Mouse (Mus musculus): Measurements from ENCODE around the gene Atp5mpl.

Atp5mpl gene

DNA sequence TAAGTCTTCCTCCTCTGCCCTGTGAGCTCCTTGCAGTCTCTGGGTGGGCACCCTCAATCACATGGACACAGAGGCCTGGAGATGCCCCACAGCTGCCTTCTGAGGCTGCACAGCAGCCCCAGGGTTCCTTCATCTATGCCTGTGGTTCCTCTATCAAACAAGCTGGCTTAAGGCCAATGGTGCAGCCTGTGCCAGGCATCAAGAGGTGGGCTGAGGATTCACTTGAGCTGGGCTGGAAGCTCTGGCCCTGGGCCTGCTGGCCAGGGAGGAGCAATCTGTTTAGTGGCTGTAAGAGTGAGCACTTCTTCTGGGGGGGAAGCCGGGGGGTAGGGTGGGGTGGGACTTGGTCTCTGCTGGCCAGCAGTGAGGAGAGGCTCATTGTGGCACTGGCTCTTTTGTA lies 39.4 kb downstream of the Atp5mpl start:
- in situ Hi-C loops (cut with MboI; ENCODE audit: low pct_unique_long_range_greater_than_20kb in 1 of 2, low sequenced_read_pairs in 2 of 2, unreplicated experiment in 1 of 2) = no loop called here

DNA sequence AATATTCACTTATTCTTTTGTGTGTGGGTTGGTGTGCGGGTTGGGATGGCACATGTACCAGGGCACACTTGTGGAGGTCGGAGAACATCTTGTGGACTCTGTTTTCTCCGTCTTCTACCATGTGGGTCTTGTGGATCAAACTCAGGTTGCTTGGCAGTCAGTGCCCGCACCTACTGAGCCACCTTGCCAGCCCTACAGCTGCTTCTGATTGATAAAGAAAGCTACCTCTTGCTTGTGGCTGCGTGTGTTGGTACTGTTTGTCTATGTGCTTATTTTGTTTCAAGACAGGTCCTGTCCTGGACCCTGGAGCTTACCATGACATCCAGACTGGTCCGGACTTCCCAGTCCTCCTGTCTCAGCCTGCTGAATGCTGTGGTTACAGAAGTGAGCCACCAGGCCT lies 43.7 kb downstream of the Atp5mpl start:
- in situ Hi-C loops (cut with MboI; ENCODE audit: low pct_unique_long_range_greater_than_20kb in 1 of 2, low sequenced_read_pairs in 2 of 2, unreplicated experiment in 1 of 2) = no loop called here

DNA sequence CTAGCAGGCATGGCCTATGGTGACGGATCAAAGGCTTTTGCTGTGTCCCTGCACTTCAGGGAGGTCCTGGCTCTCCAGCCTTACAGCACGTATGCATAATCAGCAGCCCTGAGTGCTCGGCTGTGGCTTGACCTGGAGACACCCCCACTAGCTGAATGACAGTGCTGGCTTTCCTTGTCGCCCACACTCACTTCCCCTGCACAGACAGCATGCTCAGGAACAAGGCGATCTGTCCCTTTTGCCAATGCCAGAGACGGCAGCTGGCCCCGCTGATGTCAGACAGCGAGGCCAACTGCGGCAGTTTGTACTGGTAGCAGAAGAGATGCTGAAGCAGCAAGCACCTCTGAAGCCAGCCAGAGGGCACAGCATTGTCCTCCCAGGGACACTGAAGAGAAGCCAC lies 46.7 kb downstream of the Atp5mpl start:
- in situ Hi-C loops (cut with MboI; ENCODE audit: low pct_unique_long_range_greater_than_20kb in 1 of 2, low sequenced_read_pairs in 2 of 2, unreplicated experiment in 1 of 2) = no loop called here

DNA sequence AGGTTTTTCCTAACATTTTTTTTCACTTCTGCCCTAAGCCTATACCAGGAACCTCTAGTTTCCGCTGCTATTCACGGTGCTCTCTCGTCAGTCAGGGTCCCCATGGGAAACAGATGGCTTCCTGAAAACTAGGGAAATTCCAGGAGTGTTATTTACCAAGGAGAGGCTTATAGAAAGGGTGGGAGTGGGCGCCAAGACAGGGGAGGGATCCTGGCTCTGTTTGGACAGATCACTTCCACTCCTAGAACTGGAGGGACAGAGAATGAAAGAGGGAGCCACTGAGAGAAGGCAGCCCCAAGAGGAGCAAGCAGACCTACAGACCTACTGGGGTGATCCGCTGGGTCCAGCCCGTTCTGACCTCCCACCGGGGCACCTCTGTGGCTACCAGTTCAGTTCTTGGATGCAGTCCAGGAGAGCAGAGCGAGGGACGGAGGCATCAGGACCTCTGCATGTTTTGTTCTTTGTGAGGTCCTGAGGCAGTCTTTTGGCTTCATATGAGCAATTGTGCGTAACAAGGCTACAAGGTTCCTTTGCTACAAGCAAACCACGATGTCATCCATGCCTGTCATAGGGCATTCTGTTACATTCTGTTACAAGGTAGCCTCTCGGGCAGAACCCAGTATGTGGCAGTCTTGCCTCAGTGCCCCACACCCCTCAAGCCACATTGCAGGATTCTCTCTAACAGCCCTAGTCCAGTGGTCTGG lies 50.1 kb downstream of the Atp5mpl start:
- in situ Hi-C loops (cut with MboI; ENCODE audit: low pct_unique_long_range_greater_than_20kb in 1 of 2, low sequenced_read_pairs in 2 of 2, unreplicated experiment in 1 of 2) = no loop called here

DNA sequence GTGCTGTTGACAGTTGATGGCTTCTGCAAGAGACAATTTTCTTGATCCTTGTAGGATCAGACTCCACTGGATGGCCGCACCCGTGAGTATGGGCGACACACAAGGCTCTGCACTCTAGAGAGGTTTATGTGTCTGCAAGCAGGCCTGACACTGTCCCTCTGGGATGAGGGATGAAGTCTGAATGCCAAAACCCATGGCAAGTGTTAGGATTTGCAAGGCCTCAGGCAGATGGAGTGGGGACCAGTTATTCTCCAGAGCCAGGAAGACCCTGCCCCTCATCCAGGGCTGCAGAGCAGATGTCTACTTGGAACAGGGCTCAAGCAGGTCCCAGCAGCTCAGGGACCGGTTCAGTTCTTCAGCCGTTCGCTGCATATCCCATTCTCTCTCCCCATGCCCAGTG lies 51.0 kb downstream of the Atp5mpl start:
- in situ Hi-C loops (cut with MboI; ENCODE audit: low pct_unique_long_range_greater_than_20kb in 1 of 2, low sequenced_read_pairs in 2 of 2, unreplicated experiment in 1 of 2) = no loop called here

DNA sequence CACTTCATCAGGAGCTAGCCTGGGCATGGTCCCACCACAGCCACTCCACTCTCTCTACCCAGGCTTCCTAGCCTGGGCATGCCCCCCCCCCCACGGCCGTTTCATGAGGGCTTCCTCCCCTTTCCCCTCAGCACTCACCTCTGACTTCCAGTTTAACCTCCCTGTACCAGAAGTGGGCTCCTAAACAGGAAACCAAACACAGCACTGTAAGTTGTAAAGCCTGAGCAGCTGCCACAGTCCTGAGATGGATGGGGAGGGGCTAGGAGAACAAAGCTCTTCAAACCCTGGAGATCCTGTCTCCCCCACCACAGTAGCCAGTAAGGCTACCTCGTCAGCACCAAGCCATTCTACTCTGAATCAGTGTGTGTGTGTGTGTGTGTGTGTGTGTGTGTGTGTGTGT lies 52.7 kb downstream of the Atp5mpl start:
- in situ Hi-C loops (cut with MboI; ENCODE audit: low pct_unique_long_range_greater_than_20kb in 1 of 2, low sequenced_read_pairs in 2 of 2, unreplicated experiment in 1 of 2) = no loop called here

DNA sequence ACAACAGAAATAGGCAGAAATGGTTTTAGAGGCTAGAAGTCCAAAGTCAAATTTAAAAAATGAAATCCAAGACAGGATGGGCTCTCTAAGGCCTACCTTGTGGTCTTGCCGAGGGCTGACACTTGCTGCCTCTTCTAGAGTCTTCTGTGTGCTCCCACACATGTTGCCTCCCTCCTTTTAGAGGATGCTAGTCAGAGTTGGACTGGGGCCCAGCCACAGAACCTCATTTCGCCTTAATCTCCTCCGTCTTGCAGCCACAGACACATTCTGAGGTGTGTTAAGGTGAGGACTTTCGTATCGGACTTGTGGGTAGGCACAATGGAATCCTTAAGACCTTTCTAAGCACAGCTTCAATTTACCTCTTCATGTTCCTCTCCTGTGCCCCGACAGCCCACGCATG lies 54.0 kb downstream of the Atp5mpl start:
- in situ Hi-C loops (cut with MboI; ENCODE audit: low pct_unique_long_range_greater_than_20kb in 1 of 2, low sequenced_read_pairs in 2 of 2, unreplicated experiment in 1 of 2) = no loop called here

DNA sequence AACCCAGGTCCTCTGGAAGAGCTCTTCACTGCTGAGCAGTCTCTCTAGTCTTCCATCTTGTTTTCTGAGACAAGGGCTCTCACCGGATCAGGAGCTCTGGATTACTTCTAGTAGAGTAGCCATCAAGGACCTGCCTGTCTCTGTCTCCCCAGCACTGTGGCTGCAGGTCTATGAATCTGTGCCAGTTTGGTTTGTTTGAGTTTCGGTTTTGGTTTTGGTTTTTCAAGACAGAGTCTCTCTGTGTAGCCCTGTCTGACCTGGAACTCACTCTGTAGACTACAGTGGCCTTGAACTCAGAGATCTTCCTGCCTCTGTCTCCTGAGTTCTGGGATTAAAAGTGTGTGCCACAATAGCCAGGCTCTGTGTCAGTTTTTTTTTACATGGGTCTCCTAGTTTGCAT lies 55.0 kb downstream of the Atp5mpl start:
- in situ Hi-C loops (cut with MboI; ENCODE audit: low pct_unique_long_range_greater_than_20kb in 1 of 2, low sequenced_read_pairs in 2 of 2, unreplicated experiment in 1 of 2) = no loop called here
